Comparison of ENCODE assay signal across 15 mouse cellular contexts in the genomic region with DNA sequence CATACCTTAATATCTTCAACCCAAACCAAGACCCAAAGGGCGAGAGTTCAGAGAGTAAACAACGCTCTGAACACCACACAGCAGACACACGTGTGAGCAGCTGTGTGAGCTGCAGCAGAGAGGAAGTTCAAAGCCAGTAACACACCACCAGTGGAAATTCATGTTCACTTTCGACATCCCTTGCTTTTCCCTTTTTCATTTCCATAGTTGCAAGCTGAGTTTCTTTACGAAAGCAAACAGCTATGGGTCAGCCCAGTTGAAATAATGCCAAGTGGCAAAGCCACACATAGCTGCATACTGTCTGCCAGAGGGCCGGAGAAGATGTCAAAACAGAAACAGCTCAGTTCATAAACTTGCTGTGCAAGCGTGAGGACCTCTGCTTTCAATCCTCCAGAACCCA. TPM values are rescaled to one million over a fixed set of nuclear protein-coding genes. Genes with fewer than 3 reads are reported as not detected.
DNase-seq lines count a peak whose midpoint lies in the region; ATAC-seq and TF ChIP-seq lines count a peak whose summit lies in the region.
"Had no signal": no experiment of that assay in that cellular context is flagged by ENCODE, and none has a peak within 500 bp of the region (broad histone marks: within the 10 kb centered on the region; RNA-seq: fewer than 3 reads in every experiment).

No protein-coding gene starts in this region.

- ATAC-seq in liver, postnatal 0 days: no peak
- peak; percentile 87 for ATAC-seq in lung, postnatal 0 days
- ATAC-seq in neutrophil, adult 5-6 weeks (ENCODE audit: extremely low read depth, insufficient number of reproducible peaks, low FRiP score, poor library complexity, severe bottlenecking): peak; percentile 56
- no peak for ATAC-seq in erythroblast, adult 5-6 weeks (replicated peaks; ENCODE audit: low FRiP score, poor library complexity, severe bottlenecking)
- ATAC-seq in stomach, postnatal 0 days (ENCODE audit: low FRiP score, low TSS enrichment): no peak
- ATAC-seq: forebrain, embryonic 13.5 days had no signal

- H3K27ac ChIP-seq in liver, postnatal 0 days (ENCODE audit: low read depth): 0 out of 2 replicates have a peak overlapping the region, but pooled peaks have one; percentile 24
- H3K27ac ChIP-seq in bone marrow, adult 2 months (ENCODE audit: control insufficient read depth, insufficient read depth, low read depth, low read length, poor library complexity): peak overlapping the region; percentile 68; the same call in 1 of the 2 replicates
- no peak overlapping the region for H3K27ac ChIP-seq in lung, postnatal 0 days (ENCODE audit: low read length)
- H3K27ac ChIP-seq in stomach, postnatal 0 days (replicated peaks): no peak overlapping the region
- H3K27ac ChIP-seq in left cerebral cortex, adult 2 months: no peak overlapping the region
- H3K27ac ChIP-seq: forebrain, embryonic 13.5 days; hindbrain, embryonic 10.5 days had no signal

- H3K9ac ChIP-seq in liver, postnatal 0 days (replicated peaks): no peak overlapping the region
- H3K9ac ChIP-seq in lung, postnatal 0 days (replicated peaks; ENCODE audit: low read depth): no peak overlapping the region
- H3K9ac ChIP-seq in stomach, postnatal 0 days (ENCODE audit: low read length): no peak overlapping the region
- H3K9ac ChIP-seq: forebrain, embryonic 13.5 days had no signal

- no peak overlapping the region for H3K4me3 ChIP-seq in liver, postnatal 0 days (ENCODE audit: low read depth, low read length)
- no peak overlapping the region for H3K4me3 ChIP-seq in bone marrow, adult 2 months (replicated peaks; ENCODE audit: control insufficient read depth, low read depth, low read length)
- H3K4me3 ChIP-seq in lung, postnatal 0 days (ENCODE audit: low read depth, low read length): no peak overlapping the region
- H3K4me3 ChIP-seq in stomach, postnatal 0 days (ENCODE audit: low read depth, low read length): no peak overlapping the region
- H3K4me3 ChIP-seq in left cerebral cortex, adult 2 months: no peak overlapping the region
- H3K4me3 ChIP-seq: forebrain, embryonic 13.5 days; hindbrain, embryonic 10.5 days; myocyte had no signal

- TF ChIP-seq EP300 in liver, postnatal 0 days (IDR thresholded peaks at IDR 0.05; ENCODE audit: low read depth): no peak
- 0 out of 2 replicates have a peak, but pooled peaks have one; percentile 35 for TF ChIP-seq EP300 in lung, postnatal 0 days (IDR thresholded peaks at IDR 0.05)
- no peak for TF ChIP-seq EP300 in stomach, postnatal 0 days (optimal IDR thresholded peaks at IDR 0.05)

- intact Hi-C loops in left cerebral cortex, adult 2 months (cut with DNase I): no loop called here

- H3K9me3 ChIP-seq in liver, postnatal 0 days (ENCODE audit: low read length): no peaks in the 10 kb centered on the region
- no peaks in the 10 kb centered on the region for H3K9me3 ChIP-seq in lung, postnatal 0 days (ENCODE audit: low read length)
- H3K9me3 ChIP-seq in stomach, postnatal 0 days (ENCODE audit: control insufficient read depth, low read length): no peaks in the 10 kb centered on the region
- H3K9me3 ChIP-seq: forebrain, embryonic 13.5 days; hindbrain, embryonic 10.5 days had no signal

- no peaks in the 10 kb centered on the region for H3K27me3 ChIP-seq in liver, postnatal 0 days (ENCODE audit: insufficient read depth, low read length)
- H3K27me3 ChIP-seq in lung, postnatal 0 days (replicated peaks; ENCODE audit: insufficient read depth, low read length): no peaks in the 10 kb centered on the region
- no peaks in the 10 kb centered on the region for H3K27me3 ChIP-seq in stomach, postnatal 0 days (ENCODE audit: control insufficient read depth, insufficient read depth, low read length)
- H3K27me3 ChIP-seq: forebrain, embryonic 13.5 days had no signal

- H3K4me1 ChIP-seq in liver, postnatal 0 days (ENCODE audit: insufficient read depth): peaks cover 4% of the 10 kb centered on the region; the same call in 1 of the 2 replicates
- H3K4me1 ChIP-seq in bone marrow, adult 2 months (ENCODE audit: control insufficient read depth, insufficient read depth, low read length): peaks cover 3% of the 10 kb centered on the region
- no peaks in the 10 kb centered on the region for H3K4me1 ChIP-seq in lung, postnatal 0 days (ENCODE audit: insufficient read depth, low read depth, low read length)
- no peaks in the 10 kb centered on the region for H3K4me1 ChIP-seq in stomach, postnatal 0 days (replicated peaks; ENCODE audit: control insufficient read depth, insufficient read depth)
- H3K4me1 ChIP-seq: forebrain, embryonic 13.5 days; hindbrain, embryonic 10.5 days had no signal

- no peaks in the 10 kb centered on the region for H3K36me3 ChIP-seq in liver, postnatal 0 days (replicated peaks; ENCODE audit: insufficient read depth, low read length)
- no peaks in the 10 kb centered on the region for H3K36me3 ChIP-seq in lung, postnatal 0 days (ENCODE audit: insufficient read depth, low read length)
- H3K36me3 ChIP-seq in stomach, postnatal 0 days (ENCODE audit: control insufficient read depth, insufficient read depth, low read length): no peaks in the 10 kb centered on the region
- H3K36me3 ChIP-seq: hindbrain, embryonic 10.5 days had no signal

- no peak for TF ChIP-seq CTCF in liver, postnatal 0 days (IDR thresholded peaks at IDR 0.05; ENCODE audit: low read depth)
- no peak for TF ChIP-seq CTCF in bone marrow, adult 2 months (IDR thresholded peaks at IDR 0.05; ENCODE audit: control insufficient read depth, insufficient read depth, low read length)
- TF ChIP-seq CTCF in lung, postnatal 0 days (IDR thresholded peaks at IDR 0.05): no peak
- TF ChIP-seq CTCF in stomach, postnatal 0 days (IDR thresholded peaks at IDR 0.05; ENCODE audit: low read depth): no peak
- TF ChIP-seq CTCF in left cerebral cortex, adult 2 months (IDR thresholded peaks at IDR 0.05): no peak

- H3K4me2 ChIP-seq in liver, postnatal 0 days (ENCODE audit: low read depth, low read length): peak overlapping the region; percentile 42; the same call in 1 of the 2 replicates
- H3K4me2 ChIP-seq in lung, postnatal 0 days (replicated peaks; ENCODE audit: low read depth, low read length): no peak overlapping the region
- no peak overlapping the region for H3K4me2 ChIP-seq in stomach, postnatal 0 days (replicated peaks; ENCODE audit: low read depth)
- H3K4me2 ChIP-seq: forebrain, embryonic 13.5 days; midbrain, embryonic 11.5 days had no signal

- WGBS in liver, postnatal 0 days (ENCODE audit: insufficient replicate concordance): 37% methylated on average over 7 of the region's 7 CpGs
- WGBS in bone marrow, adult 2 months: 8% methylated on average over 7 of the region's 7 CpGs
- WGBS in lung, postnatal 0 days: 34% methylated on average over 7 of the region's 7 CpGs
- 45% methylated on average over 7 of the region's 7 CpGs for WGBS in stomach, postnatal 0 days

- TF ChIP-seq POLR2A in bone marrow, adult 2 months (IDR thresholded peaks at IDR 0.05; ENCODE audit: borderline replicate concordance, control insufficient read depth, low read depth, low read length): no peak

- DNase-seq in liver, postnatal 0 days: no peak
- no peak for DNase-seq in liver
- DNase-seq in lung, postnatal 0 days (ENCODE audit: low spot score): peak; percentile 80
- DNase-seq in stomach, postnatal 0 days (ENCODE audit: low spot score): no peak
- no peak for DNase-seq in left cerebral cortex, adult 2 months (ENCODE audit: extremely low spot score in 1 of 2, low spot score in 2 of 2)
- DNase-seq: kidney, postnatal 4 days; right cerebral cortex, postnatal 25 days; thymus, postnatal 14 days had no signal

RNA-seq across cellular contexts. Expression of a gene that starts 39.9 kb away (rescaled TPM):
- polyA plus RNA-seq in liver, postnatal 0 days (2015; fragmentation: Nextera tagmentation; extraction: Ambion mirVana): 2.7 and 3.2 TPM in 2 replicates
- 3.9 and 8.6 TPM in 2 replicates for polyA plus RNA-seq in bone marrow, adult 2 months (2011; ENCODE audit: insufficient read depth, insufficient read length, low replicate concordance, missing spikeins)
- polyA plus RNA-seq in lung, postnatal 0 days (2015; fragmentation: Nextera tagmentation; extraction: Ambion mirVana): 16.0 and 21.5 TPM in 2 replicates
- total RNA-seq in neutrophil, adult 5-6 weeks (2017): 138 and 154 TPM in 2 replicates
- total RNA-seq in erythroblast, adult 5-6 weeks (2015; ENCODE audit: low replicate concordance): 6.0 and 8.4 TPM in 2 replicates
- 2.6 and 5.3 TPM in 2 replicates for total RNA-seq in erythroblast, adult 5-6 weeks (2017; ENCODE audit: low replicate concordance)
- polyA plus RNA-seq in stomach, postnatal 0 days (2015; fragmentation: Nextera tagmentation; extraction: Ambion mirVana): 9.0 and 9.1 TPM in 2 replicates
- total RNA-seq in left cerebral cortex, adult 2 months (2021): 1 to 10 TPM; 4.8 to 5.3 TPM

Comparison
In these comparisons a context has a peak if more than half of its experiments do, and no peak if none do; other contexts are left out.
1. ATAC-seq: peak in lung, postnatal 0 days (single experiment) and neutrophil, adult 5-6 weeks (single experiment); none in liver, postnatal 0 days (single experiment), erythroblast, adult 5-6 weeks (single experiment) and stomach, postnatal 0 days (single experiment).
2. H3K27ac ChIP-seq: peak in liver, postnatal 0 days (single experiment) and bone marrow, adult 2 months (single experiment); none in lung, postnatal 0 days (single experiment), stomach, postnatal 0 days (single experiment) and left cerebral cortex, adult 2 months (single experiment).